Mouse (Mus musculus) forebrain, embryonic 11.5 days (tissue): ENCODE data around the gene Rabif. TPM values are rescaled to one million over a fixed set of nuclear protein-coding genes. Genes with fewer than 3 reads are reported as not detected.

Experiments used
- ATAC-seq: fragments of 200-750 bp; cut with Nextera tagmentation; replicated peaks from 2 replicates; pipeline ENCODE4 v1.8.0; 2017; ENCODE audit warnings: moderate TSS enrichment; ENCODE audit not compliant: low FRiP score
- DNase-seq: peaks from one replicate; pipeline ENCODE4 v3.0.0-alpha.2; 2017; ENCODE audit warnings: low spot score
- H3K27ac ChIP-seq: fragments of 300-500 bp; sonication (generic); 2 replicates; pipeline ENCODE4 v1.5.1; 2014; ENCODE audit warnings: low read depth, low read length
- H3K27me3 ChIP-seq: fragments of 300-500 bp; sonication (generic); 2 replicates; pipeline ENCODE4 v1.6.1; 2014; ENCODE audit warnings: mild to moderate bottlenecking, low read length, mixed read lengths; ENCODE audit not compliant: control insufficient read depth, insufficient read depth
- H3K36me3 ChIP-seq: fragments of 300-500 bp; sonication (generic); 2 replicates; pipeline ENCODE4 v1.6.1; 2014; ENCODE audit warnings: mild to moderate bottlenecking, low read length, moderate library complexity, mixed read lengths; ENCODE audit not compliant: control insufficient read depth, insufficient read depth
- H3K4me1 ChIP-seq: fragments of 300-500 bp; sonication (generic); replicated peaks from 2 replicates; pipeline ENCODE4 v1.6.1; 2014; ENCODE audit warnings: low read length, mixed read lengths; ENCODE audit not compliant: control insufficient read depth, insufficient read depth
- H3K4me2 ChIP-seq: fragments of 300-500 bp; sonication (generic); 2 replicates; pipeline ENCODE4 v1.6.1; 2014; ENCODE audit warnings: low read depth, mild to moderate bottlenecking, low read length, moderate library complexity, mixed read lengths; ENCODE audit not compliant: severe bottlenecking
- H3K4me3 ChIP-seq: fragments of 300-500 bp; sonication (generic); 2 replicates; pipeline ENCODE4 v1.5.1; 2014; ENCODE audit warnings: low read depth, low read length
- H3K9ac ChIP-seq: fragments of 300-500 bp; sonication (generic); 2 replicates; pipeline ENCODE4 v1.6.1; 2014; ENCODE audit warnings: low read length
- H3K9me3 ChIP-seq: fragments of 300-500 bp; sonication (generic); 2 replicates; pipeline ENCODE4 v1.6.1; 2016; ENCODE audit warnings: low read length, mixed read lengths; ENCODE audit not compliant: control insufficient read depth
- WGBS: fragments of 180-500 bp; shearing (Covaris S2); extraction: QIAGEN DNeasy Blood & Tissue Kit; methylation state at CpG from one replicate; pipeline ENCODE4 v1.1.7; 2014; 5-methylcytosine and 5-hydroxymethylcytosine counted together
- polyA plus RNA-seq: library from polyadenylated mRNA; unstranded; fragments of >200 nt; fragmentation: Nextera tagmentation; extraction: Ambion mirVana; gene quantifications from 2 replicates; pipeline ENCODE4 v1.2.1, GENCODE M21; 2014

The Rabif gene
- polyA plus RNA-seq, 1 experiment from 2014 or later, result 42.7 TPM

DNA sequence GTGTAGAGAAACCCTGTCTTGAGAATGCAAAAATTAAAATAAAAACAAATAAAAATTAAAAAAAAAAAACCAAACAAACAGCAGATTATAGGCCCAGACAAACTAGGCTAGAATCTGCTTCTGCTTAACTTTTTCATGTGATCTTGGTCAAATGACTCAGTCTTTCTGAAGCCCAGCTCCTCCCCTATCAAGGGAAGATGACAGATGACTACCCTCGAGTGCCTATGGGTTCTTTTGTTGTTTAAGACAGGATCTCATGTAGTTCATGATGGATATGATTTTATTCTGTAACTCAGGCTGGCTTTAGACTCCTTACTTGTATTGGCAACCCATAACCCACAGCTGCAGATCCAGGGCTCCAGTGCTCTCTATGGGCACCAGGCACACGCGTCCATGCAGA is 57.4 kb downstream of the Rabif start:
- 91% methylated on average over 3 of the region's 3 CpGs for WGBS
- no peaks in the 10 kb centered on the region for H3K9me3 ChIP-seq
- no peak overlapping the region for H3K9ac ChIP-seq
- no peaks in the 10 kb centered on the region; the same call in 1 of the 2 replicates for H3K27me3 ChIP-seq
- H3K4me2 ChIP-seq, result no peak overlapping the region
- DNase-seq, result no peak
- H3K36me3 ChIP-seq, result no peaks in the 10 kb centered on the region
- H3K27ac ChIP-seq, result no peak overlapping the region
- no peak for ATAC-seq
- no peaks in the 10 kb centered on the region; the same call in 1 of the 2 replicates for H3K4me1 ChIP-seq
- no peak overlapping the region for H3K4me3 ChIP-seq

DNA sequence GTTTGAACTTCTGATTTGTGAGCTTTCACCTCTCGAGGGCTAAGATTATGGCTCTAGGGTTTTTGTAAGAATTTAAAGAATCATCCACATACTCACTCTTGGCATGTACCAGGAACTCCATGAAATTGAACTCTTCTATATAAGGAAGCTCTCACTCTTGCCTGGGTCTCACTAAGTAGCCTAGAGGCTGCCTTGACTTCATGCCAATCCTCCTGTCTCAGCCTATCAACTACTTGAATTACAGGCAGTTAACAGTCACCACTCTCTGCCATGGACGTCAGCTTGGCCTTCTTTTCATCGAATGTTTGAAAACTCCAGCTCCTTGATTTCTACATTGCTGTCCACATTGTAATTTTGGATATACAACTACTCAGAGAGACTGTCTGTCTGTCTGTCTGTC is 57.9 kb downstream of the Rabif start:
- Histone ChIP-seq H3K36me3 (no peaks in the 10 kb centered on the region), H3K27me3 (no peaks in the 10 kb centered on the region; the same call in 1 of the 2 replicates), H3K9me3 (no peaks in the 10 kb centered on the region), H3K9ac (no peak overlapping the region), H3K27ac (no peak overlapping the region), H3K4me2 (no peak overlapping the region), H3K4me1 (peaks cover 2% of the 10 kb centered on the region; the same call in 1 of the 2 replicates), H3K4me3 (no peak overlapping the region)
- ATAC-seq (no peak), DNase-seq (no peak)
- 71% methylated on average over 3 of the region's 3 CpGs for WGBS

DNA sequence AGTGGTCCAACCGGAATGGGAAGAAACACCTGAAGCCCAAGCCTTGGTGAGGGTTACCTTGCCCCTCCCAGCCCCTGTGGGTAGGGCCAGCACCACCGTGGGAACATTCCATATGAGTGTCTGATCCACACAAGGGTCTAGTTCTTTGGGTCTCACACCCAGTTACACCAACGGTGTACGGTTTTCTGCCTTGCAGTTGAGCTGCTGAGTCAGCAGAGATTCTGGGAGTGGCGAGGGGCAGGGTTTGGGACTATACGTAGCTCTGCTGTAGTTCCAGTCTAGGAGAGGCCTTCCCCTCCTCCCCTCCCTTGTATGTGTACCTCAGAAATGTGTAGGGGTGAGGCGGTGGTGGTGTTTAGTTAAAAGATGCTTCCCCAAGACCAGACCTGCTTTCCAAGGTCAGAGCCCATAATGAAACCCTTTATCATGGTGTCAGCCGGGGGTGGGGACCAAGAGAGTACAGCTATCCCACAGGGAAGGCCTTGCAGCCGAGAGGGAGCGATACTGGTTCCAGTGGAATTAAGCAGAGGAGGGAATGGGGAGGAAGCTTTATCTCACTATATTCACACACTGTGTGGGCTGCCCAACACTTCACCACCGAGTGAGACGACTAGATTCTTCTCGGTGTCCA is 60.9 kb downstream of the Rabif start:
- no peak overlapping the region for H3K27ac ChIP-seq
- no peaks in the 10 kb centered on the region for H3K9me3 ChIP-seq
- no peaks in the 10 kb centered on the region for H3K36me3 ChIP-seq
- peak overlapping the region; percentile 58; the same call in 1 of the 2 replicates for H3K4me3 ChIP-seq
- no peak overlapping the region; the same call in 1 of the 2 replicates for H3K9ac ChIP-seq
- no peaks in the 10 kb centered on the region; the same call in 1 of the 2 replicates for H3K27me3 ChIP-seq
- 30% methylated on average over 13 of the region's 13 CpGs for WGBS
- peak overlapping the region; percentile 95; the same call in 1 of the 2 replicates for H3K4me2 ChIP-seq
- no peak for DNase-seq
- peaks cover 2% of the 10 kb centered on the region; the same call in 1 of the 2 replicates for H3K4me1 ChIP-seq
- no peak for ATAC-seq

DNA sequence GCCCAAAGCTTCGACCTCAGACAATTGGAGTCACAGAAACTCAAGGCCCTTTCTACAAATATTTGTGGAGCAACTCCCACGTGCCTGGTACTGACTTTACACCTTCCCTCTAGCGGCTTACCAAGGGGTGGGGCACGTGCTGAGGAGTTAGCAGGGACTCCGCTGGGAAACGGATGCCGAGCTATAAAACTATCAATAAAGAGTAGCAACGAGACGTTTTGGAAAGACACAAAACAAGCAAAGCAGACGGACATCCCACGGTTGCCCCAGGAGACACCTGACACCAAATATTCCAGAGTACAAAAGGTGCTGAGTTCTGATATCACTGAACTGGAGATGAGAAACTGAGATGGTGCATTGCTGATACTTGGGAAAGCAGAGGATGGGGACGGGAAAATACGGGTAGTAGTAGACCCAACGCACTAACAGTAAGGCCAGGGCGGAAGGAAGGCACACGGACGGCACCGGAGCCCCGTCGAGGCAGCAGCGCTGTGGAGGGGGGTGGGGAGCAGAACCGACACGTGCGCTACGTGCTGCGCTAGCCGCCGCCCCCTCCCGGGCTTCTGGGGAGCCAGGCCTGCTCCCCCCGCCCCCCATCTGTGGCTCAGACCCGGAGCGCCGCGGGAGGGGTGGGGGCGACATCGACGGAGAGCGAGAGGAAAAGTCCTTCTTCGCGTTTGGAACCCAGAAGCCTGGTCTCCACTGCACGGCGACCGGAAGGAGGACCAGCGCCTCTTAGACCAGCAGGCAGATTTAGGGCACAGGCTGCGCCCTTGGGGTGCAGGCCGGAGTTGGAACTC is 61.6 kb downstream of the Rabif start:
- H3K4me2 ChIP-seq, result peak overlapping the region; percentile 95
- peak; percentile 78 for DNase-seq
- H3K36me3 ChIP-seq, result no peaks in the 10 kb centered on the region
- ATAC-seq, result peak; percentile 18
- H3K4me1 ChIP-seq, result peaks cover 2% of the 10 kb centered on the region; the same call in 1 of the 2 replicates
- H3K27ac ChIP-seq, result peak overlapping the region; percentile 73
- peak overlapping the region; percentile 58 for H3K4me3 ChIP-seq
- 1% methylated on average over 44 of the region's 46 CpGs for WGBS
- no peaks in the 10 kb centered on the region for H3K9me3 ChIP-seq
- no peaks in the 10 kb centered on the region; the same call in 1 of the 2 replicates for H3K27me3 ChIP-seq
- peak overlapping the region; percentile 76 for H3K9ac ChIP-seq

DNA sequence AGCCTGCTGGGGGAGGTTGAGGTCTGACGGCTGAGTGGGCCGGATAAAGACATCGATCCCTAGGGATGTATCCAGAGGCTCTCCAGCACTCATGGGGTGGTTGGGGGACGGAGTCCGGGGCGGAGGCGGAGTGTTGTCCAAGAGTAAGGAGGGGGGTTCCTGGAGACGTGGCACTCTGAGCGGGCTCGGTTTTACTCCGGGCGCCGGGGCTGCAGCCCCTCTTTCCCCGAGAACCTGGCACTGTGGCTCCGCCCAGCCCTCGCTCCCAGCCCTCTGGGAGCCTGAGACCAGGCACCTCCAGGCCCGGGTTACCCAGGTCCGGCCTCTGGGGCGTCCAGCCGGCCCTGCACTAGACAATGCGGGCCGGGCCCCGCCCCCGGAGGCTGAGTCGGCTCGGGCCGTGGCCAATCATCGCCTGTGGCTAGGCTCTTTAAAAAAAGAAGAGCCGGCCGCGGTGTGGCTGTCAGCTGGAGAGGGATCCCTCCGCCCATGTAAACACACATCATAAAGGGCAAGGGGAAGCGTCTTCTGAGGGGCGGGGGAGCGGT is 62.3 kb downstream of the Rabif start:
- Histone ChIP-seq H3K9me3 (no peaks in the 10 kb centered on the region), H3K4me2 (peak overlapping the region; percentile 95), H3K4me1 (peaks cover 2% of the 10 kb centered on the region; the same call in 1 of the 2 replicates), H3K9ac (peak overlapping the region; percentile 76), H3K27me3 (no peaks in the 10 kb centered on the region; the same call in 1 of the 2 replicates), H3K36me3 (no peaks in the 10 kb centered on the region), H3K4me3 (peak overlapping the region; percentile 58), H3K27ac (peak overlapping the region; percentile 73)
- under 1% methylated on average over 35 of the region's 35 CpGs for WGBS
- ATAC-seq (peak; percentile 97), DNase-seq (peak; percentile 97)

Other genes starting within 250 kb of the Rabif start
- not detected in 2 replicates for gene Myog, start 204.7 kb upstream of the Rabif start, polyA plus RNA-seq
- 1.7 and 2.5 TPM in 2 replicates for gene Ppfia4, start 161.7 kb upstream of the Rabif start, polyA plus RNA-seq
- 133 and 145 TPM in 2 replicates for gene Tmem183a, start 132.7 kb upstream of the Rabif start, polyA plus RNA-seq
- not detected in 2 replicates for gene 4933406M09Rik, start 108.7 kb upstream of the Rabif start, polyA plus RNA-seq
- gene Cyb5r1, start 89.1 kb upstream of the Rabif start, polyA plus RNA-seq, result 24.5 and 25.8 TPM in 2 replicates
- gene Adipor1, start 79.3 kb upstream of the Rabif start, polyA plus RNA-seq, result 77.0 and 77.8 TPM in 2 replicates
- 34.1 and 36.3 TPM in 2 replicates for gene Klhl12, start 39.1 kb upstream of the Rabif start, polyA plus RNA-seq
- not detected in 2 replicates for gene Mgat4e, start 55.0 kb downstream of the Rabif start, polyA plus RNA-seq
- 83.9 and 84.4 TPM in 2 replicates for gene Kdm5b, start 65.5 kb downstream of the Rabif start, polyA plus RNA-seq
- gene Syt2, start 152.0 kb downstream of the Rabif start, polyA plus RNA-seq, result 0.84 and 0.95 TPM in 2 replicates